Mouse (Mus musculus) urinary bladder, postnatal 14 days (tissue): ENCODE results near the gene Dzip1.

Source experiments
- DNase-seq: peaks from one replicate; pipeline ENCODE4 v3.0.0; 2021; ENCODE audit warnings: low spot score

Gene Dzip1

GRCm38 (mm10) chr14:118833241-118833640 is 92.0 kb downstream of the Dzip1 start:
- no peak for DNase-seq

DNA sequence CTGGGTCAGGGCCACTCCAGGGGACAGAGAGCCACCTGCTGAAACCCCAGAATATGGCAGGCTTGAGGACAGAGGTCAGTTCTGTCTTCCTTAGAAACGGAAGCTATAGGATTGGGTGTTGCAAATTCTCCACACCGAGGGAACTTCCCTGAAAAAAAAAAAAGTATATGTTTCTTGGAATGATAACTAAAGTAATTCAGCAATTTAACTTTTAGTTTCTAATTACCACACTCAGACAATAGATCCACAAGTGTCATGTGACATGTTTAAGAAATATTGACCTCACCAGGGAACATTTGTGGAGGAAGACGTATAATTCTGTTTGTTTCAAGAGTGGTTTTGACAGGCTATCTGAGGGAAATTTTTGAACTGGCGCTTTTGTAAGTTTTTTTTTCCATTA is 93.7 kb downstream of the Dzip1 start:
- DNase-seq: no peak

DNA sequence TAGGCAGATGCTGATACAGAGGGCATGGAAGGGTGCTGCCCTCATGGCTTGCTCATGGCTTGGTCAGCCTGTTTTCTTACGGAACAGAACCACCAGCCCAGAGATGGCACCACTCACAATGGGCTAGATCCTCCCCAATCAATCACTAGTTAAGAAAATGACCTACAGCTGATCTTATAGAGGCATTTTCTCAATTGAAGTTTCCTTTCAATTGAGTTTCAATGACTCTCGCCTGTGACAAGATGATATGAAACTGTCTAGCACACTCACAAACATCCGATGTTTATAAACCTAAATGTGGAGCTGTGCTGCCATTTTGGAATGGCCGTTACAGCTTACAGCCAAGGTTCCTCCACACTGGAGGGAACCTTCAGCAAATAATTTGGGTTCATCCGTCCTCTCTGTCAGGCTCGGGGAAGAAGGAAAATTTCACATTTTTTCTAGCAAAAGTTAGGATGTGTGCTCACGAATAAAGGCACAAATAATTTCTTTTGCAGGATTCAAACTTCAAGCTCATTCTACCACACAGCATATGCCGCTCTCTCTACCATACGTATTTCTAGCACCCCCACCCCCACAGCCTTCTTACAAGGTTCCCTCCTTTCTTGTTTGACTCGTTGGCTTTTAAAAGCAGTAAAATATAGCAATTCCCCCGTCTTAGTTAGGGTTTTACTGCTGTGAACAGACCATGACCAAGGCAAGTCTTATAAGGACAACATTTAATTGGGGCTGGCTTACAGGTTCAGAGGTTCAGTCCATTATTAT is 95.7 kb downstream of the Dzip1 start:
- DNase-seq: no peak

DNA sequence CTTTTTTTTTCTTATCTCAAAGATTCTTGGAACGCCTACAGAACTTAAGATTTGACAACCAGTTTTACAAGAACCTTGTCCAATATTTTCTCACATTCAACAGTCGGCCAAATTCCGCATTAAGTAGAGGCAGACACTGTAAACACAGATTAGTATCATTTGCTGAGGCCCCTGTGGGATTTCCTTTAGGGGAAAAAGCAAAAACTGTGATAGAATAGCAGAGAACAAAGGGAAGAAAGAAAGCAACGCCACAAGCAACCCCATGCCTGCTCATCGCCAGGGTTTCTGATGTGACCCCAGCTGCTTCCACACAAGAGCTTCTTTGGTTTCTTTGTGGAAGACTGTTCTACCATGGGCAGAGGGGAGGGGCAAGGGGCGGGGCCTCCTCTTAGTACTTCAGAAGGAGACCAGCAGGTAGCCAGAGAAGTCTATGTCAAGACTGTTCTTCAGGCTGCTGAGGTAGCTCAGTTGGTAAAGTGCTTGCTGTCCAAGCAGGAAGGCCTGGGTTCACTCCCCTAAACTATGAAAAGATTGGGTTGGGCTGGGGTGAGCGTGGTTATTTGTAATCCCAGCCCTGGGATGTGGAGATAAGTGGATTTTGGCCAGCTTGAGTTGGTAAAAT is 97.9 kb downstream of the Dzip1 start:
- no peak for DNase-seq

DNA sequence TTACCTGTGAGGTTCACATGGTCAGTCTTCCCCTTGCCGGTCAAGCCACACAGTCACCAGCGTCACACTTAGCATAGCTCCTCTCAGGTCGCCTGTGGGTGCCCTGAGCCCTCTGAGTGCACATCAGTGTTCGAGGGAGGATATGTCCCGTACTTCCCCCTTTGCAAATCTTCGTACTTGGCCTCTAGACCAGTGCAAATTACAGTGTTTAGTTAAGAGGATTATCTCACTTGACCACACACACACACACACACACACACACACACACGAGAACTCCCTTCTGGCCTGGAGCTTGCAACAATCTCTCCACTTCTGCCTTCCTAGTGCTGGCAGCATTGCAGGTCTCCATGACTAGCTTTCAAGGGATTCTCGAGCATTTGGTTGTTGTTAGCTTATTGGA is 98.9 kb downstream of the Dzip1 start:
- DNase-seq: peak; percentile 16
